Mouse (Mus musculus): ENCODE results near the gene Diras1. TPM values are rescaled to one million over a fixed set of nuclear protein-coding genes. Genes with fewer than 3 reads are reported as not detected.

Gene Diras1
- total and polyA plus RNA-seq, 3 experiments: not detected

DNA sequence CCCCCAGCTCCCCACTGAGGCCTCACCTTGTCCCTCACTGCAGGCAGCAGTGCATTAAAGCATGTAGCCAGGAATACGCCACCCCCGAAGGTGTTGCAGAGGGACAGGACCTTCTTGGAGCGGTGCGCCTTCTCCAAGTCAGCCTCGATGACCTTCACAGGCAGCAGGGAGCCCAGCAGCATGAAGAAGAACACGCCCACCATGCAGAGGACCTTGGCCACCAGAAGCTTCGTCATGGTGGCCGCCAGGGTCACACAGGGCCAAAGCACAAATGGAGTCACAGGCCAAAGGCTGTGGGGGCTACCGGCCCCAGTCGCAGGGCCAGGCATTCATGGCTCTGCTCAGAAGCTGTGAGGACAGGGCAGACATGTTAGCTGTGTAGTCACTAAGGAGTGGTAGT is 8.1 kb upstream of the Diras1 start:
- TF ChIP-seq MAFK (IDR thresholded peaks at IDR 0.05; ENCODE audit: insufficient replicate concordance, low read length) (no peak), ELF1 (IDR thresholded peaks at IDR 0.05; ENCODE audit: low read depth, low read length) (no peak), TCF12 (IDR thresholded peaks at IDR 0.05; ENCODE audit: low read depth, low read length) (no peak), TBP (conservative IDR thresholded peaks at IDR 0.05; ENCODE audit: low read depth, low read length) (no peak), USF2 (conservative IDR thresholded peaks at IDR 0.05; ENCODE audit: low read depth, low read length) (no peak)
- Histone ChIP-seq H3K36me3 (replicated peaks in 1 of 2; ENCODE audit: control insufficient read depth in 1 of 2, insufficient read depth in 1 of 2, low read length in 1 of 2) (peaks cover 0 to 38% of the 10 kb centered on the region in 2 experiments), H3K27ac (ENCODE audit: insufficient read depth, low read depth) (no peak overlapping the region), H3K79me2 (replicated peaks; ENCODE audit: control insufficient read depth, extremely low read depth, insufficient read depth, poor library complexity, severe bottlenecking) (no peaks in the 10 kb centered on the region), H3K4me1 (ENCODE audit: control insufficient read depth in 1 of 2, insufficient read depth in 2 of 2) (peaks cover 0 to 5% of the 10 kb centered on the region in 2 experiments; a peak in 2 of 4 replicates), H3K9ac (ENCODE audit: insufficient read depth, low read depth) (no peak overlapping the region), H3K4me2 (ENCODE audit: insufficient read depth, low read depth, poor library complexity, severe bottlenecking) (no peak overlapping the region), H3K4me3 (replicated peaks in 1 of 3; ENCODE audit: low read depth in 2 of 3, low read length in 2 of 3, poor library complexity in 1 of 3) (no peak overlapping the region), H3K9me3 (replicated peaks; ENCODE audit: low read length) (no peaks in the 10 kb centered on the region), H3K27me3 (replicated peaks) (no peaks in the 10 kb centered on the region)
- in situ Hi-C loops (cut with MboI; ENCODE audit: low pct_ligation_motif_present, low pct_unique_long_range_greater_than_20kb, low sequenced_read_pairs): no loop called here
- dilution Hi-C loops (cut with MboI; ENCODE audit: extremely low pct_ligation_motif_present, extremely low pct_unique_long_range_greater_than_20kb, low sequenced_read_pairs): no loop called here
- DNase-seq (ENCODE audit: extremely low read depth): no peak

DNA sequence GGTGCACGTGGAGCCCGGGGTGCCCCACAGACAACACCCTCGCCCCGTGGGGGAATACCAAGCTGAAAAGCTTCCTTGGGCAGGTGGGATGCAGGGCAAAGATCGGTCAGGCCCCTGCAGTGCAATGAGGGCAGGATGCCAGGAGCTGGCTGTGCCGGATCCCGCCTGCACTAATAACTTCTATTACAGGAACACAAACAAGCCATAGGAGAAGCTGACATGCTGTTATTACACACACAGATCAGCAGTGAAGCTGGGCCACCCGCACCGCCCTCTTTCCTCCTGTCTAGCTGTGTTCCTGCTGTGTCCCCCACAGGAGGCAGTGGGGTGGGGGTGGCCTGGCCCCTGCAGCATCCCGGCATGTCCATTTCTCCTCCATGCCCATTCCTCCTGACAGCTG is 3.6 kb upstream of the Diras1 start:
- dilution Hi-C loops (cut with MboI; ENCODE audit: extremely low pct_ligation_motif_present, extremely low pct_unique_long_range_greater_than_20kb, low sequenced_read_pairs): no loop called here
- TF ChIP-seq TCF12 (IDR thresholded peaks at IDR 0.05; ENCODE audit: low read depth, low read length) (no peak), HCFC1 (IDR thresholded peaks at IDR 0.05; ENCODE audit: low read depth, low read length) (no peak), CHD2 (IDR thresholded peaks at IDR 0.05; ENCODE audit: low read length) (no peak), PAX5 (IDR thresholded peaks at IDR 0.05; ENCODE audit: low read length) (no peak), JUND (conservative IDR thresholded peaks at IDR 0.05; ENCODE audit: low read depth, low read length) (no peak), KAT2A (IDR thresholded peaks at IDR 0.05; ENCODE audit: insufficient replicate concordance, low read length) (no peak), UBTF (IDR thresholded peaks at IDR 0.05; ENCODE audit: low read depth, low read length) (no peak), MXI1 (IDR thresholded peaks at IDR 0.05; ENCODE audit: low read depth, low read length) (no peak), GABPA (IDR thresholded peaks at IDR 0.05; ENCODE audit: insufficient replicate concordance, low read depth, low read length) (no peak), MEF2A (IDR thresholded peaks at IDR 0.05; ENCODE audit: borderline replicate concordance, low read depth, low read length) (no peak), POLR2AphosphoS2 (IDR thresholded peaks at IDR 0.05; ENCODE audit: low read depth, low read length) (no peak), USF1 (IDR thresholded peaks at IDR 0.05; ENCODE audit: low read depth, low read length) (no peak), MAFK (IDR thresholded peaks at IDR 0.05; ENCODE audit: insufficient replicate concordance, low read length) (no peak), ZKSCAN1 (IDR thresholded peaks at IDR 0.05; ENCODE audit: borderline replicate concordance, low read depth, low read length) (no peak), ZMIZ1 (IDR thresholded peaks at IDR 0.05; ENCODE audit: low read depth, low read length) (no peak)
- H3K27me3 ChIP-seq (replicated peaks): peaks cover 30% of the 10 kb centered on the region

More for the DNA sequence above, 3.6 kb upstream of the Diras1 start:
- H3K9me3 ChIP-seq (replicated peaks; ENCODE audit: low read length): no peaks in the 10 kb centered on the region
- H3K4me3 ChIP-seq (replicated peaks in 1 of 3; ENCODE audit: low read depth in 2 of 3, low read length in 2 of 3, poor library complexity in 1 of 3): no peak overlapping the region
- H3K79me2 ChIP-seq (replicated peaks; ENCODE audit: control insufficient read depth, extremely low read depth, insufficient read depth, poor library complexity, severe bottlenecking): no peaks in the 10 kb centered on the region
- peaks cover 0 to 34% of the 10 kb centered on the region in 2 experiments for H3K36me3 ChIP-seq (replicated peaks in 1 of 2; ENCODE audit: control insufficient read depth in 1 of 2, insufficient read depth in 1 of 2, low read length in 1 of 2)
- DNase-seq (ENCODE audit: extremely low read depth): no peak
- in situ Hi-C loops (cut with MboI; ENCODE audit: low pct_ligation_motif_present, low pct_unique_long_range_greater_than_20kb, low sequenced_read_pairs): no loop called here
- H3K27ac ChIP-seq (ENCODE audit: insufficient read depth, low read depth): no peak overlapping the region
- H3K4me1 ChIP-seq (ENCODE audit: control insufficient read depth in 1 of 2, insufficient read depth in 2 of 2): no peaks in the 10 kb centered on the region
- H3K4me2 ChIP-seq (ENCODE audit: insufficient read depth, low read depth, poor library complexity, severe bottlenecking): no peak overlapping the region
- H3K9ac ChIP-seq (ENCODE audit: insufficient read depth, low read depth): no peak overlapping the region
